Mouse (Mus musculus) frontal cortex, postnatal 10 days (tissue): ENCODE measurements around the gene Abcc1.

Experiments
- DNase-seq, 2 experiments: peaks; one replicate each; pipeline ENCODE4 v3.0.0; 2022; ENCODE audit warnings: low spot score in 2 of 2, mixed read lengths in 1 of 2

Gene Abcc1

DNA sequence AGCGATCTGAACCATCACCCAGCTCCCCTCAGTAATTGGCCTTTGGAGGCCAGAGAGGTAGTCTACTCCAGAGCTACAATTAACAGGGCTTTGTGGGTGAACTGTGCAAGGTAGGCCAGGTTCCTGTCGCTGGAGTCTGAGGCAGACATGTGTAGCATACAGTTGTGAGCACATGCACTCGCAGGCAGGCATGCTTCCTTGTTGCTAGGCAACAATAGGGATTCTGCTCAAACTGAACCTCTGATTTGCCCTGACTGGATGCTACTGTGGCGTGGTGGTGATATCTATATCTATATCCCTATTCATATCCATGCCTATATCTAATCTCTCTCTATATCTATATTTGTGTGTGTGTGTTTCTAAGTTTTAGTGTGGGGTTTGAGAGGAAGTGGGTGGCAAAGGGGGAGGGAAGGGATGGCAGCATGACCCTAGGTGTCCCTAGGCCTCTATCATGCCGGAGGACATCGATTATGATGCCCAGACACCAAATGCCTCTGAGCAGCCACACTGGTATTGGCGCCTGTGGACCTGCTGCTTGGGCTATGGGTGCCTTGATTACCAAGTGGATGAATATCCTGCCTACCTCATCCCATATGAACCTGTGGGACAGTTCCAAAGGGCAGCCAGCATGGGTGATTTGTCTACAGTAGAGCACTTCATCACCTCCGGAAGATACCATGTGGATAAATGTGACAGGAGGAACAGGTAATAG lies 140.4 kb downstream of the Abcc1 start:
- DNase-seq: no peak

DNA sequence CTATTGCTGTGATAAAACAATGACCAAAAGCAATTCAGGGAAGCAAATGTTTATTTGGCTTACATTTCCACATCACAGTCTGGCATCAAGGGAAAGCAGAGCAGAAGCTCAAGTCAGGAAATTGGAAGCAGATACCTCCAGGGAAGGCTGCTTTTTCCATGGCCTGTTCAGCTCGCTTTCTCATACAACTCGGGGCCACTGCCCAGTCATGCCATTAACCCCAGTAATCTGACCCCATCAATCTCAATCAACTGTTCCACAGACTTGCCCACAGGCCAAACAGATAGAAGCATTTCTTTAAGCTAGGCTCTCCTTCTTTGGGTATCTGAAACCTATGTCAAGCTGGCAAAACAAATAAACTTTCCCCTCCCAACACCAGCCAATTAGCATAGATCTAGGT lies 145.1 kb downstream of the Abcc1 start:
- DNase-seq: no peak
